Mouse (Mus musculus) forebrain, embryonic 14.5 days (tissue): ENCODE measurements around the gene Serpina6. TPM values are rescaled to one million over a fixed set of nuclear protein-coding genes. Genes with fewer than 3 reads are reported as not detected.

Experiments
- ATAC-seq: fragments of 200-750 bp; cut with Nextera tagmentation; 2 replicates; pipeline ENCODE4 v1.8.0; 2017; ENCODE audit warnings: mild to moderate bottlenecking, moderate library complexity
- DNase-seq: peaks from one replicate; pipeline ENCODE4 v3.0.0-alpha.2; 2015; ENCODE audit warnings: low spot score
- H3K27ac ChIP-seq: fragments of 300-500 bp; sonication (generic); 2 replicates; pipeline ENCODE4 v1.5.1; 2014; ENCODE audit warnings: low read depth, mild to moderate bottlenecking, control low read depth, low read length, moderate library complexity
- H3K27me3 ChIP-seq: fragments of 300-500 bp; sonication (generic); replicated peaks from 2 replicates; pipeline ENCODE4 v1.6.1; 2014; ENCODE audit warnings: low read length, control low read depth, mixed read lengths; ENCODE audit not compliant: control insufficient read depth, insufficient read depth
- H3K36me3 ChIP-seq: fragments of 300-500 bp; sonication (generic); 2 replicates; pipeline ENCODE4 v1.6.1; 2014; ENCODE audit warnings: low read length, control low read depth; ENCODE audit not compliant: control insufficient read depth, insufficient read depth
- H3K4me1 ChIP-seq: fragments of 300-500 bp; sonication (generic); 2 replicates; pipeline ENCODE4 v1.6.1; 2014; ENCODE audit warnings: antibody characterized with exemption, low read length, control low read depth; ENCODE audit not compliant: control insufficient read depth, insufficient read depth
- H3K4me2 ChIP-seq: fragments of 300-500 bp; sonication (generic); 2 replicates; pipeline ENCODE4 v1.6.1; 2014; ENCODE audit warnings: mild to moderate bottlenecking, control low read depth, low read length
- H3K4me3 ChIP-seq: fragments of 300-500 bp; sonication (generic); 2 replicates; pipeline ENCODE4 v1.5.1; 2014; ENCODE audit warnings: low read depth, low read length, control low read depth
- H3K9ac ChIP-seq: fragments of 300-500 bp; sonication (generic); 2 replicates; pipeline ENCODE4 v1.6.1; 2014; ENCODE audit warnings: mild to moderate bottlenecking, low read length, control low read depth, moderate library complexity
- H3K9me3 ChIP-seq: fragments of 300-500 bp; sonication (generic); replicated peaks from 2 replicates; pipeline ENCODE4 v1.6.1; 2016; ENCODE audit warnings: low read length, control low read depth, mixed read lengths; ENCODE audit not compliant: control insufficient read depth
- WGBS: fragments of 180-500 bp; shearing (Covaris S2); extraction: QIAGEN DNeasy Blood & Tissue Kit; methylation state at CpG from one replicate; pipeline ENCODE4 v1.1.7; 2014; 5-methylcytosine and 5-hydroxymethylcytosine counted together
- polyA plus RNA-seq: library from polyadenylated mRNA; unstranded; fragments of >200 nt; fragmentation: Nextera tagmentation; extraction: Ambion mirVana; gene quantifications from 2 replicates; pipeline ENCODE4 v1.2.1, GENCODE M21; 2014

Serpina6 gene
- polyA plus RNA-seq, 1 experiment from 2014 or later = not detected

- Histone ChIP-seq H3K27me3 (no peaks in the 10 kb centered on the region), H3K27ac (no peak overlapping the region), H3K4me3 (no peak overlapping the region), H3K4me2 (no peak overlapping the region), H3K4me1 (no peaks in the 10 kb centered on the region), H3K9me3 (no peaks in the 10 kb centered on the region), H3K36me3 (no peaks in the 10 kb centered on the region), H3K9ac (no peak overlapping the region)
- DNase-seq = no peak
- 81% methylated on average over 3 of the region's 3 CpGs for WGBS
- no peak for ATAC-seq
Observed at GRCm38 (mm10) chr12:103643818-103644217, 13.2 kb downstream of the Serpina6 start.

DNA sequence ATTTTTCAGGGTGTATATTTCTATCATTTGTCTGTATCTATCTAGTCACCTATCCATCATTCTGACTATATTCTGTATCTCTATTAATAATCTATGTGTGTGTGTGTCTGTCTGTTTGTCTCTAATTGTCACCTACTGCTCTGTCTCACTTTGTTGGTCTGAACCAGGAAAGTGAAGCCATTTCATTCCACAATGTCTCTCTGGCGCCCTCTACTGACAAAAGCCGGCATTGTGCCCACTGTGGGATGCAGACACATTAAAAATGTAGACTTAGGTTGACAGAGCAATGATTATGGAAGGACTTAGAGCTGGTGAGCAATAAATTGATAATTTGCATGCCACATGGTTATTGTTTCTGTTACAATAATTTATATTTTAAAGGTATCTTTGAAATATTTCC lies 13.7 kb downstream of the Serpina6 start:
- DNase-seq = peak; percentile 85
- H3K36me3 ChIP-seq = no peaks in the 10 kb centered on the region
- WGBS = 0% methylated on average over 2 of the region's 2 CpGs
- H3K27ac ChIP-seq = no peak overlapping the region
- H3K27me3 ChIP-seq = no peaks in the 10 kb centered on the region
- H3K4me2 ChIP-seq = no peak overlapping the region
- peak; percentile 52 for ATAC-seq
- no peak overlapping the region for H3K4me3 ChIP-seq
- no peaks in the 10 kb centered on the region for H3K9me3 ChIP-seq
- H3K9ac ChIP-seq = no peak overlapping the region
- H3K4me1 ChIP-seq = no peaks in the 10 kb centered on the region

DNA sequence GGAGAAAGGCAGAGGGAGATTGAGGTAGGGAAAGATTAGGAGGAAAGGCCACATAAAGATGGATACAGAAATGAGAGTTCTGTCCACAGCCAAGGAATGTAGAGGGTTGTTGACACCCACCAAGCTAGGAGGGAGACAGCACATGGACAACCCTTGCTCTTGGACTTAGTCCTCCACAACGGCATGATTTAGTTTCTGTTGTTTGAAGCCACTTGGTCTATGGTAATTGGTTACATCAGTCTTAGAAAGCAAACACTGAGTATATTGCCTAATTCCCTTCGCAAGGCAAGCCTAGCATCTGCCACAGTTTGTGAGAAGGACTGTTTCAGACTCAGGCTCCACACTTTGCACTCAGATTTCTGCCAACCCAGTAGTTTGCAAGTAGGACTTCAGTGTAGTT lies 21.2 kb downstream of the Serpina6 start:
- no peak overlapping the region for H3K4me3 ChIP-seq
- 92% methylated on average over 2 of the region's 2 CpGs for WGBS
- H3K27me3 ChIP-seq = no peaks in the 10 kb centered on the region
- H3K27ac ChIP-seq = no peak overlapping the region
- ATAC-seq = no peak
- no peaks in the 10 kb centered on the region for H3K4me1 ChIP-seq
- no peaks in the 10 kb centered on the region for H3K36me3 ChIP-seq
- DNase-seq = no peak
- H3K4me2 ChIP-seq = no peak overlapping the region
- no peaks in the 10 kb centered on the region for H3K9me3 ChIP-seq
- H3K9ac ChIP-seq = no peak overlapping the region

DNA sequence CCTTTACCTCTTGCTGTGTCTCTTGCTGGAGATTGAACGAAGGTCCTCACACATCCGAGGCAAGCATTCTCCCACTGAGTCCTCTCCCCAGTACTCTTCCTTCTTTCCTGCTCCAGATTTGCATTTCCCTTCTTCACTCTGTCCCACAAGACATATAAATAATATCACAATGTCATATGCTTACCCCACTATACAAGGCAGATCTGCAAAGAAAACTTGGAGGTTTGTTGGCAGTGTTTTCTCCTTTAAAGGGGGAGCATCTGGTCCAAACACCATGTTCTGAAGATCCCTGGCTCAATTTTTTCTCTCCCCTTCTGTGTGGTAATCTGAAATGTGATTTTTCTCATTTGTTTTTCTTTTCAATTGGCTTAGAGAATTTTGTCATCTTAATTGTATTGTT lies 22.6 kb downstream of the Serpina6 start:
- WGBS = 70% methylated on average over 2 of the region's 2 CpGs
- Histone ChIP-seq H3K9me3 (no peaks in the 10 kb centered on the region), H3K27me3 (no peaks in the 10 kb centered on the region), H3K9ac (no peak overlapping the region), H3K4me3 (no peak overlapping the region), H3K4me1 (no peaks in the 10 kb centered on the region), H3K27ac (no peak overlapping the region), H3K36me3 (no peaks in the 10 kb centered on the region), H3K4me2 (no peak overlapping the region)
- DNase-seq (no peak), ATAC-seq (no peak)

DNA sequence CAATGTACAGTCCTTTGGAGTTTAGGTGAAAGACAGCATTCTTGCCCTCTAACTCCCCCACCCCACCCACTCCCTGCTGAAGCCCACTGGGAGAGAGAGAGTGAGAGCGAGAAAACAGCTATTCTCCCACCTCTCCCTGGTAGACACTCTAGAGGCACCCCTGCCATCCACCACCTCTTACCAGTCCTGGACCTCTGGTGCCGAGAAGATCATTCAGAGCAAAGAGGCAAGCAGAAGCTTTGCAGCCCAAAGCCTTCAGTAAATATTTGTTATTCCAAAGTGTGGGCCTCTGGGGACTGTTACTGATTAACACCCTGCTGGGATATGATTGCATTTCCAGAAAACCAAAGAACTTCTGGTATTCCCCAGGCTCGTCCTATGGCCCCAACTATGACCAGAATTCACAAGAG lies 25.8 kb downstream of the Serpina6 start, which contains the start of gene Serpina10:
Gene Serpina10, minus strand, starts transcription at position 242 of the 410 bp plus-strand sequence.
- Histone ChIP-seq H3K9me3 (no peaks in the 10 kb centered on the region), H3K4me3 (no peak within 1 kb of the TSS), H3K4me1 (no peaks in the 10 kb centered on the region), H3K36me3 (no peaks in the 10 kb centered on the region), H3K9ac (no peak within 1 kb of the TSS), H3K27me3 (no peaks in the 10 kb centered on the region), H3K4me2 (no peak within 1 kb of the TSS), H3K27ac (no peak within 1 kb of the TSS)
- DNase-seq (no peak), ATAC-seq (no peak)
- 74% methylated on average over 3 of the region's 3 CpGs for WGBS

DNA sequence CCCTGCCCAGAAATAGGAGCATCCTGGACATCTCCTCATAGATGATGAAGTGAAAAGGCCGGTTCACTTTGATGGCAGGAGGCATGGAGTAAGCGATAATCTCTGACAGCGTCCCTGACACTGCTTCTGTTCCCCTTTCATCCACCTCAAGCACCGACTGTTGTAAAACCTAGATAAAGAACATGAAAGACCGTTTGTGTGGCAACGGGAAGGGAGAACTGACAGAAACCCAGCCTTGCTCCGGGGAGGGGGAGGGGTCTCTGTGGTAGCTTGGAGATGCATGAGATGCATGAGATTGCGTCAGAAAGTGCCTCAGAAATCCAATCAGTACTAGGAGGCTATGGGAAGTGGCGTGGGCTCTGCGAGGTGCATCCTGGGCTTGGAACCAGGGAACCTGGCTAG lies 40.2 kb downstream of the Serpina6 start:
- no peaks in the 10 kb centered on the region for H3K9me3 ChIP-seq
- H3K4me1 ChIP-seq = no peaks in the 10 kb centered on the region
- no peaks in the 10 kb centered on the region for H3K36me3 ChIP-seq
- H3K4me2 ChIP-seq = no peak overlapping the region
- no peak overlapping the region for H3K27ac ChIP-seq
- ATAC-seq (no peak), DNase-seq (no peak)
- H3K4me3 ChIP-seq = no peak overlapping the region
- H3K27me3 ChIP-seq = no peaks in the 10 kb centered on the region
- H3K9ac ChIP-seq = no peak overlapping the region
- WGBS = 92% methylated on average over 10 of the region's 10 CpGs

DNA sequence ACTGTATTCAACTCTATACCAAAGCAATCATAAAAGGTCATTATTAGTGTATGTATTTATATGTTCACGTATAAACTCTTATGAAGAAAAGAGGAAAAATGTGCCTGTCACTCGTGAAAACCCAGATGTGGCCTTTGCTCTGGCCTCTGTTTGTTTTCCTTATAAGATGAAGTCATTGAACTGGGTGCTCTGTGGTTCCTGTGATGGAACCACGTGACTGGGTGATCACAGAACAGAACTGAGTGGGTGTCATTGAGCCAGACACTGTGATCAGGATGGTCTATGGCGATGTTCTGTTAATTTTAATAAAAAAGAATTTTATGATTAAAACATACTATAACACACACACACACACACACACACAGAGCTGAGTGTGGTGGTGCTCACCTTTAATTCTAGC lies 41.3 kb downstream of the Serpina6 start:
- DNase-seq = no peak
- Histone ChIP-seq H3K27ac (no peak overlapping the region), H3K4me1 (no peaks in the 10 kb centered on the region), H3K9ac (no peak overlapping the region), H3K36me3 (no peaks in the 10 kb centered on the region), H3K9me3 (no peaks in the 10 kb centered on the region), H3K4me3 (no peak overlapping the region), H3K4me2 (no peak overlapping the region), H3K27me3 (no peaks in the 10 kb centered on the region)
- no peak for ATAC-seq
- 85% methylated on average over 4 of the region's 4 CpGs for WGBS

DNA sequence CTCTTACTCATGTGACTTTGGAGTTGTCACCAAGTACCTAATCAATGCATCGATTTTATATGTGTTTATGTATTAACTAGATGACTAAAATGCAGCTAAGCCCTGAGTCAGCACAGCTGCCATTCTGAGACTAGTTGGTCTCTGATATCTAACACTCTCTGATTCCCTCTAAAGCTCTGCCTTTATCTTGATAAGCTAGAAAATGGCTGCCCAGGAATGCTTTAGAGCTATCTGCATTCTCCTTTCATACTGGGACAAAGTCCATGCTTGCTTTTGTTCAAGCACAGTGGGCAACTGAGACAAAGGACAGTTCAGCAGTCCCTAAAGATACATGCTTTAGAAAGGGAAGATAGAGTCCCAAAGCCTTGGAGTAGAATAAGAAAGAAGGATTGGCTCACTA lies 41.9 kb downstream of the Serpina6 start:
- H3K27ac ChIP-seq = no peak overlapping the region
- H3K4me2 ChIP-seq = no peak overlapping the region
- ATAC-seq (no peak), DNase-seq (no peak)
- H3K9ac ChIP-seq = no peak overlapping the region
- no peaks in the 10 kb centered on the region for H3K4me1 ChIP-seq
- no peaks in the 10 kb centered on the region for H3K36me3 ChIP-seq
- no peak overlapping the region for H3K4me3 ChIP-seq
- 93% methylated on average over 1 of the region's 1 CpGs for WGBS
- no peaks in the 10 kb centered on the region for H3K27me3 ChIP-seq
- H3K9me3 ChIP-seq = no peaks in the 10 kb centered on the region

- H3K9ac ChIP-seq = no peak overlapping the region
- H3K4me2 ChIP-seq = no peak overlapping the region
- no peaks in the 10 kb centered on the region for H3K36me3 ChIP-seq
- no peak overlapping the region for H3K4me3 ChIP-seq
- H3K27me3 ChIP-seq = no peaks in the 10 kb centered on the region
- DNase-seq (no peak), ATAC-seq (no peak)
- 81% methylated on average over 3 of the region's 3 CpGs for WGBS
- no peaks in the 10 kb centered on the region for H3K4me1 ChIP-seq
- no peaks in the 10 kb centered on the region for H3K9me3 ChIP-seq
- H3K27ac ChIP-seq = no peak overlapping the region
Observed at GRCm38 (mm10) chr12:103601839-103602238, 55.2 kb downstream of the Serpina6 start.
